Mouse (Mus musculus) MEL (cell line): ENCODE results near the gene Ror1. TPM values are rescaled to one million over a fixed set of nuclear protein-coding genes. Genes with fewer than 3 reads are reported as not detected.

Source experiments
- DNase-seq: peaks from one replicate; pipeline ENCODE4 v3.0.0; 2011; ENCODE audit warnings: low read depth, low spot score
- H3K27ac ChIP-seq: 2 replicates; pipeline ENCODE4 v1.5.1; 2012; ENCODE audit warnings: low read depth, mild to moderate bottlenecking, control low read depth, low read length, moderate library complexity; ENCODE audit not compliant: control insufficient read depth
- H3K27me3 ChIP-seq, 2 experiments: fragments of 150-350 bp in 1 of 2; sonication (generic) in 1 of 2; 2 replicates each; pipeline ENCODE4 v1.6.1; 2012; ENCODE audit warnings: low read length in 2 of 2, mild to moderate bottlenecking in 2 of 2, improper control_type of control experiment in 1 of 2, moderate library complexity in 1 of 2; ENCODE audit not compliant: insufficient read depth in 2 of 2, control insufficient read depth in 1 of 2
- H3K36me3 ChIP-seq, 2 experiments: 2 replicates each; pipeline ENCODE4 v1.6.1; 2012 to 2014; ENCODE audit warnings: low read length in 2 of 2, improper control_type of control experiment in 1 of 2, inconsistent platforms in 1 of 2, mild to moderate bottlenecking in 1 of 2; ENCODE audit not compliant: insufficient read depth in 2 of 2, control insufficient read depth in 1 of 2
- H3K4me1 ChIP-seq, 2 experiments: fragments of 150-350 bp in 1 of 2; sonication (generic) in 1 of 2; 2 replicates each; pipeline ENCODE4 v1.6.1; 2012; ENCODE audit warnings: low read length in 2 of 2, improper control_type of control experiment in 1 of 2, mild to moderate bottlenecking in 1 of 2; ENCODE audit not compliant: insufficient read depth in 2 of 2, control insufficient read depth in 1 of 2
- H3K4me3 ChIP-seq, 2 experiments: fragments of 150-350 bp in 1 of 2; sonication (generic) in 1 of 2; 2 replicates each; pipeline ENCODE4 v1.5.1; 2012; ENCODE audit warnings: low read depth in 2 of 2, low read length in 2 of 2, mild to moderate bottlenecking in 2 of 2, moderate library complexity in 2 of 2, control low read depth in 1 of 2, improper control_type of control experiment in 1 of 2; ENCODE audit not compliant: control insufficient read depth in 1 of 2, insufficient read depth in 1 of 2
- H3K79me2 ChIP-seq: 2 replicates; pipeline ENCODE4 v1.6.1; 2012; ENCODE audit warnings: mild to moderate bottlenecking, low read length, moderate library complexity; ENCODE audit not compliant: control insufficient read depth, poor library complexity, insufficient read depth
- H3K9ac ChIP-seq: 2 replicates; pipeline ENCODE4 v1.6.1; 2012; ENCODE audit warnings: low read depth, mild to moderate bottlenecking, control low read depth, low read length, moderate library complexity; ENCODE audit not compliant: control insufficient read depth, poor library complexity, severe bottlenecking
- H3K9me3 ChIP-seq: fragments of 150-350 bp; sonication (generic); replicated peaks from 2 replicates; pipeline ENCODE4 v1.6.1; 2012; ENCODE audit warnings: mild to moderate bottlenecking, low read length, improper control_type of control experiment, moderate library complexity; ENCODE audit not compliant: insufficient read depth
- BHLHE40 ChIP-seq: IDR thresholded peaks from 2 replicates; pipeline ENCODE4 v1.6.1; 2012; ENCODE audit warnings: low read depth, mild to moderate bottlenecking, inconsistent platforms, low read length, improper control_type of control experiment, borderline replicate concordance
- CHD1 ChIP-seq: IDR thresholded peaks from 2 replicates; pipeline ENCODE4 v1.6.1; 2012; ENCODE audit warnings: low read depth, mild to moderate bottlenecking, inconsistent platforms, low read length, improper control_type of control experiment
- CHD2 ChIP-seq: IDR thresholded peaks from 2 replicates; pipeline ENCODE4 v1.6.1; 2011; ENCODE audit warnings: low read length, improper control_type of control experiment
- CTCF ChIP-seq, 3 experiments: IDR thresholded peaks in 2 of 3; conservative IDR thresholded peaks in 1 of 3; 2 replicates each; pipeline ENCODE4 v1.5.1; 2011 to 2012; ENCODE audit warnings: low read length in 3 of 3, low read depth in 2 of 3, mild to moderate bottlenecking in 2 of 3, improper control_type of control experiment in 1 of 3, inconsistent platforms in 1 of 3, mixed read lengths in 1 of 3, moderate library complexity in 1 of 3; ENCODE audit not compliant: control insufficient read depth in 1 of 3, insufficient read depth in 1 of 3, poor library complexity in 1 of 3, severe bottlenecking in 1 of 3
- E2F4 ChIP-seq: IDR thresholded peaks from 2 replicates; pipeline ENCODE4 v1.6.1; 2011; ENCODE audit warnings: low read depth, low read length, improper control_type of control experiment, borderline replicate concordance
- GABPA ChIP-seq: IDR thresholded peaks from 2 replicates; pipeline ENCODE4 v1.6.1; 2012; ENCODE audit warnings: low read depth, mild to moderate bottlenecking, inconsistent platforms, low read length, improper control_type of control experiment, moderate library complexity
- GATA1 ChIP-seq: IDR thresholded peaks from 2 replicates; pipeline ENCODE4 v1.6.1; 2011; ENCODE audit warnings: low read depth, low read length, improper control_type of control experiment
- KAT2A ChIP-seq: conservative IDR thresholded peaks from 2 replicates; pipeline ENCODE4 v1.6.1; 2012; ENCODE audit warnings: low read depth, low read length, improper control_type of control experiment, inconsistent platforms
- MAFK ChIP-seq: IDR thresholded peaks from 2 replicates; pipeline ENCODE4 v1.6.1; 2011; ENCODE audit warnings: low read depth, mild to moderate bottlenecking, low read length, improper control_type of control experiment, borderline replicate concordance
- MEF2A ChIP-seq: IDR thresholded peaks from 2 replicates; pipeline ENCODE4 v1.6.1; 2014; ENCODE audit warnings: low read depth, mild to moderate bottlenecking, inconsistent platforms, low read length, improper control_type of control experiment; ENCODE audit not compliant: poor library complexity, insufficient replicate concordance, severe bottlenecking; ENCODE audit errors: extremely low read depth
- NRF1 ChIP-seq: IDR thresholded peaks from 2 replicates; pipeline ENCODE4 v1.6.1; 2014; ENCODE audit warnings: low read depth, mild to moderate bottlenecking, inconsistent platforms, low read length, improper control_type of control experiment, moderate library complexity; ENCODE audit not compliant: poor library complexity, insufficient read depth, severe bottlenecking
- POLR2A ChIP-seq, 2 experiments: IDR thresholded peaks; 2 replicates each; pipeline ENCODE4 v1.6.1; 2011 to 2012; ENCODE audit warnings: low read length in 2 of 2, mild to moderate bottlenecking in 2 of 2, control low read depth in 1 of 2, improper control_type of control experiment in 1 of 2, low read depth in 1 of 2, moderate library complexity in 1 of 2; ENCODE audit not compliant: control insufficient read depth in 1 of 2, insufficient read depth in 1 of 2, poor library complexity in 1 of 2
- POLR2AphosphoS2 ChIP-seq: IDR thresholded peaks from 2 replicates; pipeline ENCODE4 v1.6.1; 2011; ENCODE audit warnings: low read length, improper control_type of control experiment
- SMC3 ChIP-seq: IDR thresholded peaks from 2 replicates; pipeline ENCODE4 v1.6.1; 2011; ENCODE audit warnings: low read depth, low read length, improper control_type of control experiment
- TCF12 ChIP-seq: IDR thresholded peaks from 2 replicates; pipeline ENCODE4 v1.6.1; 2014; ENCODE audit warnings: low read depth, mild to moderate bottlenecking, inconsistent platforms, low read length, improper control_type of control experiment, moderate library complexity
- UBTF ChIP-seq: IDR thresholded peaks from 2 replicates; pipeline ENCODE4 v1.6.1; 2012; ENCODE audit warnings: low read depth, mild to moderate bottlenecking, inconsistent platforms, low read length, improper control_type of control experiment, moderate library complexity, borderline replicate concordance; ENCODE audit not compliant: insufficient read depth
- USF2 ChIP-seq, 2 experiments: IDR thresholded peaks; 2 replicates each; pipeline ENCODE4 v1.6.1; 2011 to 2012; ENCODE audit warnings: improper control_type of control experiment in 2 of 2, low read length in 2 of 2, borderline replicate concordance in 1 of 2, inconsistent platforms in 1 of 2, low read depth in 1 of 2, mild to moderate bottlenecking in 1 of 2; ENCODE audit not compliant: insufficient read depth in 1 of 2
- ZC3H11A ChIP-seq: IDR thresholded peaks from 2 replicates; pipeline ENCODE4 v1.6.1; 2012; ENCODE audit warnings: low read depth, mild to moderate bottlenecking, inconsistent platforms, low read length, improper control_type of control experiment
- ZMIZ1 ChIP-seq: IDR thresholded peaks from 2 replicates; pipeline ENCODE4 v1.6.1; 2012; ENCODE audit warnings: low read depth, mild to moderate bottlenecking, inconsistent platforms, low read length, improper control_type of control experiment, moderate library complexity
- polyA plus RNA-seq, 2 experiments: library from polyadenylated mRNA; stranded (reverse) in 1 of 2; unstranded in 1 of 2; fragments of >175 nt in 1 of 2; fragments of >200 nt in 1 of 2; gene quantifications; 2 replicates each; pipeline versions ENCODE4 v1.2.1 to v1.2.4; 2012; ENCODE audit warnings: low replicate concordance in 2 of 2, low read depth in 1 of 2; ENCODE audit not compliant: insufficient read length in 2 of 2, insufficient read depth in 1 of 2, missing spikeins in 1 of 2
- total RNA-seq: library from RNA; depleted of rRNA; stranded (reverse); fragments of 300-350 nt; gene quantifications from 2 replicates; pipeline ENCODE4 v1.2.3, GENCODE M21; 2012

Ror1 gene
- total and polyA plus RNA-seq, 3 experiments = not detected

GRCm38 (mm10) chr4:100324719-100325515, 229.3 kb downstream of the Ror1 start:
- DNase-seq = no peak
- TF ChIP-seq KAT2A = no peak
- no peak for TF ChIP-seq POLR2A (IDR thresholded peaks at IDR 0.05; ENCODE audit: control insufficient read depth in 1 of 2, insufficient read depth in 1 of 2, low read depth in 1 of 2, low read length in 2 of 2, poor library complexity in 1 of 2)
- TF ChIP-seq ZC3H11A = no peak

DNA sequence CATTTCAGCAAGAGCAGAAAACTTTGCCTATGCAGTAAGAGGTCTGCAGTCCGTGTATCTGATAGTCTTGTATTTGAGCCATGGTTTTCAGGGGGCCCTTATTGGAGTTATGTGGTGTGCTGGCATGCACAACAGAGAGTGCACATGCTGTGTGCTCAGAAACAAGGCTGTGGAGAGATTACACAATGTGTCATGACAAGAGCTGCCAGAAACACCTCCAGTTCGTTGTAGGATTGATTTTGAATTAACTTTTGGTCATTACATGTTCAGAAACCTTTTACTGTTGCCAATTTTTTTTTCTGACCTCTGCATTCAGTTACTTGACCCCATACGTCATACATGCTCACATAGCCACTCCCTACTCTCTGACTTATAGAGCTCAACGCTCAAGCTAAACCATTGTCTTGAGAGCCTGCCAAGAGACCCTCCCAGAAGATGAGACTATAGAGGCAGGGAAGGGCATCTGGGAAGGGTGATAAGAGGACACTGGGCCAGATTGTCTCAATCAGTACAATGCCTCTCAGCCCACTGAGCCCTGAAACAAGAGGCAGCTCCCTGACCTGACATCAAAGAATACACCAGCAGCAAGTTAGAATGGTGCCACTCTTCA, 232.9 kb downstream of the Ror1 start:
- Histone ChIP-seq H3K4me3 (no peak overlapping the region), H3K9ac (no peak overlapping the region), H3K4me1 (no peaks in the 10 kb centered on the region), H3K9me3 (no peaks in the 10 kb centered on the region), H3K36me3 (no peaks in the 10 kb centered on the region), H3K27me3 (no peaks in the 10 kb centered on the region; a peak in 1 of 4 replicates), H3K79me2 (no peaks in the 10 kb centered on the region), H3K27ac (no peak overlapping the region)
- no peak for DNase-seq
- TF ChIP-seq BHLHE40 (no peak), E2F4 (no peak), TCF12 (no peak), KAT2A (no peak), MAFK (no peak), NRF1 (no peak), CTCF (IDR thresholded peaks at IDR 0.05 in 2 of 3, conservative IDR thresholded peaks at IDR 0.05 in 1 of 3; ENCODE audit: control insufficient read depth in 1 of 3, insufficient read depth in 1 of 3, low read depth in 2 of 3, low read length in 3 of 3, poor library complexity in 1 of 3, severe bottlenecking in 1 of 3) (no peak), ZMIZ1 (no peak), CHD2 (no peak)

More at GRCm38 (mm10) chr4:100324719-100325515, 229.3 kb downstream of the Ror1 start:
- H3K79me2 ChIP-seq = no peaks in the 10 kb centered on the region
- no peaks in the 10 kb centered on the region; a peak in 1 of 4 replicates for H3K27me3 ChIP-seq
- H3K27ac ChIP-seq = no peak overlapping the region
- H3K36me3 ChIP-seq = no peaks in the 10 kb centered on the region
- H3K4me3 ChIP-seq = no peak overlapping the region
- no peak overlapping the region for H3K9ac ChIP-seq
- no peaks in the 10 kb centered on the region for H3K4me1 ChIP-seq
- H3K9me3 ChIP-seq = no peaks in the 10 kb centered on the region

- TF ChIP-seq SMC3 (no peak), E2F4 (no peak), GABPA (no peak), NRF1 (no peak), USF2 (IDR thresholded peaks at IDR 0.05; ENCODE audit: borderline replicate concordance in 1 of 2, insufficient read depth in 1 of 2, low read depth in 1 of 2, low read length in 2 of 2) (no peak), CHD1 (no peak), MEF2A (no peak), POLR2AphosphoS2 (no peak), GATA1 (no peak), ZMIZ1 (no peak), UBTF (no peak)
- no peak overlapping the region for H3K4me3 ChIP-seq
- H3K79me2 ChIP-seq = no peaks in the 10 kb centered on the region
- no peaks in the 10 kb centered on the region for H3K36me3 ChIP-seq
- H3K27ac ChIP-seq = no peak overlapping the region
- no peaks in the 10 kb centered on the region for H3K9me3 ChIP-seq
- no peak for DNase-seq
- H3K9ac ChIP-seq = no peak overlapping the region
- no peaks in the 10 kb centered on the region for H3K4me1 ChIP-seq
- H3K27me3 ChIP-seq = no peaks in the 10 kb centered on the region
These were observed 239.6 kb downstream of the Ror1 start for GRCm38 (mm10) chr4:100335168-100335567.
